Mouse (Mus musculus) liver, embryonic 13.5 days (tissue): ENCODE measurements at regions not wholly inside any gene's neighbourhood (a gene's known extent, or its start where the extent isn't known, plus 50 kb on each side); places are given as distances from the start of the nearest gene placed in this dataset.

ENCODE experiments used
- ATAC-seq: fragments of 200-750 bp; cut with Nextera tagmentation; 2 replicates; pipeline ENCODE4 v1.8.0; 2017; ENCODE audit warnings: low read depth, mild to moderate bottlenecking, moderate number of reproducible peaks, moderate library complexity
- DNase-seq: peaks from one replicate; pipeline ENCODE4 v3.0.0; 2022
- H3K27ac ChIP-seq: fragments of 300-500 bp; sonication (generic); 2 replicates; pipeline ENCODE4 v1.5.1; 2015; ENCODE audit warnings: moderate library complexity, mild to moderate bottlenecking, inconsistent platforms
- H3K27me3 ChIP-seq: fragments of 300-500 bp; sonication (generic); 2 replicates; pipeline ENCODE4 v1.6.1; 2015; ENCODE audit warnings: mild to moderate bottlenecking, inconsistent platforms
- H3K36me3 ChIP-seq: fragments of 300-500 bp; sonication (generic); 2 replicates; pipeline ENCODE4 v1.6.1; 2015; ENCODE audit warnings: mild to moderate bottlenecking, inconsistent platforms
- H3K4me1 ChIP-seq: fragments of 300-500 bp; sonication (generic); replicated peaks from 2 replicates; pipeline ENCODE4 v1.6.1; 2015; ENCODE audit warnings: inconsistent platforms
- H3K4me2 ChIP-seq: fragments of 300-500 bp; sonication (generic); 2 replicates; pipeline ENCODE4 v1.6.1; 2015; ENCODE audit warnings: inconsistent platforms, mild to moderate bottlenecking, moderate library complexity
- H3K4me3 ChIP-seq: fragments of 300-500 bp; sonication (generic); replicated peaks from 2 replicates; pipeline ENCODE4 v1.5.1; 2015; ENCODE audit warnings: mild to moderate bottlenecking, inconsistent platforms
- H3K9ac ChIP-seq: fragments of 300-500 bp; sonication (generic); 2 replicates; pipeline ENCODE4 v1.6.1; 2015; ENCODE audit warnings: mild to moderate bottlenecking, inconsistent platforms
- H3K9me3 ChIP-seq: fragments of 300-500 bp; sonication (generic); replicated peaks from 2 replicates; pipeline ENCODE4 v1.6.1; 2016; ENCODE audit warnings: inconsistent platforms
- WGBS: fragments of 180-500 bp; shearing (Covaris S2); methylation state at CpG from one replicate; pipeline ENCODE4 v1.1.7; 2015; ENCODE audit not compliant: insufficient replicate concordance; 5-methylcytosine and 5-hydroxymethylcytosine counted together

GRCm38 (mm10) chr13:71460097-71460496 lies 503.4 kb downstream of the Irx1 start:
- DNase-seq (no peak), ATAC-seq (no peak)
- no peaks in the 10 kb centered on the region for H3K9me3 ChIP-seq
- H3K4me2 ChIP-seq = no peak overlapping the region
- no peak overlapping the region for H3K9ac ChIP-seq
- no peak overlapping the region for H3K27ac ChIP-seq
- no peak overlapping the region for H3K4me3 ChIP-seq
- WGBS = 68% methylated on average over 9 of the region's 9 CpGs
- peaks cover 4% of the 10 kb centered on the region; the same call in 1 of the 2 replicates for H3K27me3 ChIP-seq
- H3K4me1 ChIP-seq = no peaks in the 10 kb centered on the region
- H3K36me3 ChIP-seq = no peaks in the 10 kb centered on the region

GRCm38 (mm10) chr13:71459022-71459536 lies 504.4 kb downstream of the Irx1 start:
- H3K9ac ChIP-seq = no peak overlapping the region
- H3K4me1 ChIP-seq = no peaks in the 10 kb centered on the region
- H3K9me3 ChIP-seq = no peaks in the 10 kb centered on the region
- peaks cover 4% of the 10 kb centered on the region; the same call in 1 of the 2 replicates for H3K27me3 ChIP-seq
- H3K4me3 ChIP-seq = no peak overlapping the region
- no peak for DNase-seq
- ATAC-seq = no peak
- H3K4me2 ChIP-seq = no peak overlapping the region
- 33% methylated on average over 11 of the region's 11 CpGs for WGBS
- H3K36me3 ChIP-seq = no peaks in the 10 kb centered on the region
- H3K27ac ChIP-seq = no peak overlapping the region

- 2% methylated on average over 25 of the region's 25 CpGs for WGBS
- H3K27ac ChIP-seq = no peak overlapping the region
- peaks cover 4% of the 10 kb centered on the region; the same call in 1 of the 2 replicates for H3K27me3 ChIP-seq
- H3K9ac ChIP-seq = no peak overlapping the region
- no peak for ATAC-seq
- H3K4me1 ChIP-seq = no peaks in the 10 kb centered on the region
- H3K4me2 ChIP-seq = no peak overlapping the region
- H3K36me3 ChIP-seq = no peaks in the 10 kb centered on the region
- no peak for DNase-seq
- H3K4me3 ChIP-seq = no peak overlapping the region
- no peaks in the 10 kb centered on the region for H3K9me3 ChIP-seq
Measured at GRCm38 (mm10) chr13:71458061-71458935, 505.2 kb downstream of the Irx1 start.

- Histone ChIP-seq H3K27me3 (peaks cover 4% of the 10 kb centered on the region; the same call in 1 of the 2 replicates), H3K9ac (no peak overlapping the region), H3K36me3 (no peaks in the 10 kb centered on the region), H3K9me3 (no peaks in the 10 kb centered on the region), H3K4me3 (no peak overlapping the region), H3K27ac (no peak overlapping the region), H3K4me1 (no peaks in the 10 kb centered on the region), H3K4me2 (no peak overlapping the region)
- ATAC-seq (no peak), DNase-seq (no peak)
- 59% methylated on average over 3 of the region's 3 CpGs for WGBS
Measured at GRCm38 (mm10) chr13:71457550-71457949, 506.0 kb downstream of the Irx1 start.

- Histone ChIP-seq H3K9me3 (no peaks in the 10 kb centered on the region), H3K4me2 (no peak overlapping the region), H3K27ac (no peak overlapping the region), H3K27me3 (no peaks in the 10 kb centered on the region), H3K4me1 (no peaks in the 10 kb centered on the region), H3K4me3 (no peak overlapping the region), H3K36me3 (no peaks in the 10 kb centered on the region), H3K9ac (no peak overlapping the region)
- ATAC-seq (no peak), DNase-seq (no peak)
- WGBS = 60% methylated on average over 5 of the region's 5 CpGs
Measured at GRCm38 (mm10) chr13:71452258-71452657, 511.3 kb downstream of the Irx1 start.

GRCm38 (mm10) chr13:71437601-71438099 lies 525.9 kb downstream of the Irx1 start:
- no peak for DNase-seq
- Histone ChIP-seq H3K9ac (no peak overlapping the region), H3K9me3 (no peaks in the 10 kb centered on the region), H3K4me3 (no peak overlapping the region), H3K36me3 (no peaks in the 10 kb centered on the region), H3K27me3 (no peaks in the 10 kb centered on the region), H3K4me1 (no peaks in the 10 kb centered on the region), H3K27ac (no peak overlapping the region), H3K4me2 (no peak overlapping the region)
- no peak for ATAC-seq
- WGBS = 46% methylated on average over 2 of the region's 2 CpGs

- DNase-seq = no peak
- H3K9me3 ChIP-seq = peaks cover 4% of the 10 kb centered on the region; the same call in 1 of the 2 replicates
Measured at GRCm38 (mm10) chr13:71403654-71404560, 559.6 kb downstream of the Irx1 start.

GRCm38 (mm10) chr13:71393716-71394309 lies 552.2 kb upstream of the Adamts16 start:
- ATAC-seq (no peak), DNase-seq (no peak)
- Histone ChIP-seq H3K9ac (no peak overlapping the region), H3K36me3 (no peaks in the 10 kb centered on the region), H3K27me3 (no peaks in the 10 kb centered on the region), H3K4me2 (no peak overlapping the region), H3K27ac (no peak overlapping the region), H3K4me1 (no peaks in the 10 kb centered on the region), H3K4me3 (no peak overlapping the region), H3K9me3 (no peaks in the 10 kb centered on the region)
- 61% methylated on average over 10 of the region's 10 CpGs for WGBS

More at GRCm38 (mm10) chr13:71403654-71404560, 559.6 kb downstream of the Irx1 start:
- no peaks in the 10 kb centered on the region for H3K27me3 ChIP-seq
- H3K4me1 ChIP-seq = no peaks in the 10 kb centered on the region
- no peaks in the 10 kb centered on the region for H3K36me3 ChIP-seq
- no peak overlapping the region for H3K27ac ChIP-seq
- H3K4me2 ChIP-seq = no peak overlapping the region
- 59% methylated on average over 21 of the region's 21 CpGs for WGBS
- no peak overlapping the region for H3K9ac ChIP-seq
- no peak overlapping the region for H3K4me3 ChIP-seq
- ATAC-seq = no peak

GRCm38 (mm10) chr13:71378641-71379040 lies 537.0 kb upstream of the Adamts16 start:
- DNase-seq (no peak), ATAC-seq (no peak)
- 77% methylated on average over 2 of the region's 2 CpGs for WGBS
- Histone ChIP-seq H3K4me1 (no peaks in the 10 kb centered on the region), H3K27ac (no peak overlapping the region), H3K4me2 (no peak overlapping the region), H3K36me3 (no peaks in the 10 kb centered on the region), H3K27me3 (no peaks in the 10 kb centered on the region), H3K9me3 (no peaks in the 10 kb centered on the region), H3K4me3 (no peak overlapping the region), H3K9ac (no peak overlapping the region)

GRCm38 (mm10) chr13:71375909-71376606 lies 534.4 kb upstream of the Adamts16 start:
- 61% methylated on average over 9 of the region's 9 CpGs for WGBS
- no peaks in the 10 kb centered on the region for H3K4me1 ChIP-seq
- ATAC-seq (no peak), DNase-seq (no peak)
- no peak overlapping the region for H3K27ac ChIP-seq
- H3K27me3 ChIP-seq = no peaks in the 10 kb centered on the region
- no peaks in the 10 kb centered on the region for H3K36me3 ChIP-seq
- no peak overlapping the region for H3K4me2 ChIP-seq
- no peak overlapping the region for H3K4me3 ChIP-seq
- no peaks in the 10 kb centered on the region for H3K9me3 ChIP-seq
- no peak overlapping the region for H3K9ac ChIP-seq
